Mouse (Mus musculus) hindbrain, embryonic 12.5 days (tissue): Measurements from ENCODE around the gene Epyc. TPM values are rescaled to one million over a fixed set of nuclear protein-coding genes. Genes with fewer than 3 reads are reported as not detected.
"Not testable (repeated sequence)": the region's sequence is repeated elsewhere in the genome, so short reads cannot be mapped to it uniquely, and the experiment has no call there.

ENCODE experiments used
- ATAC-seq: fragments of 200-750 bp; cut with Nextera tagmentation; 2 replicates; pipeline ENCODE4 v1.8.0; 2017; ENCODE audit warnings: moderate TSS enrichment; ENCODE audit not compliant: low FRiP score
- H3K27ac ChIP-seq: fragments of 300-500 bp; sonication (generic); 2 replicates; pipeline ENCODE4 v1.5.1; 2016; ENCODE audit warnings: mild to moderate bottlenecking
- H3K27me3 ChIP-seq: fragments of 300-500 bp; sonication (generic); 2 replicates; pipeline ENCODE4 v1.6.1; 2016; ENCODE audit warnings: mild to moderate bottlenecking
- H3K36me3 ChIP-seq: fragments of 300-500 bp; sonication (generic); 2 replicates; pipeline ENCODE4 v1.6.1; 2016; ENCODE audit warnings: mild to moderate bottlenecking
- H3K4me1 ChIP-seq: fragments of 300-500 bp; sonication (generic); 2 replicates; pipeline ENCODE4 v1.6.1; 2016
- H3K4me2 ChIP-seq: fragments of 300-500 bp; sonication (generic); replicated peaks from 2 replicates; pipeline ENCODE4 v1.6.1; 2016; ENCODE audit warnings: mild to moderate bottlenecking
- H3K4me3 ChIP-seq: fragments of 300-500 bp; sonication (generic); 2 replicates; pipeline ENCODE4 v1.5.1; 2016; ENCODE audit warnings: mild to moderate bottlenecking
- H3K9ac ChIP-seq: fragments of 300-500 bp; sonication (generic); 2 replicates; pipeline ENCODE4 v1.6.1; 2016; ENCODE audit warnings: mild to moderate bottlenecking, moderate library complexity
- H3K9me3 ChIP-seq: fragments of 300-500 bp; sonication (generic); replicated peaks from 2 replicates; pipeline ENCODE4 v1.6.1; 2016; ENCODE audit warnings: mild to moderate bottlenecking
- WGBS: fragments of 180-500 bp; shearing (Covaris S2); methylation state at CpG from one replicate; pipeline ENCODE4 v1.1.7; 2016; 5-methylcytosine and 5-hydroxymethylcytosine counted together
- polyA plus RNA-seq: library from polyadenylated mRNA; unstranded; fragments of >200 nt; fragmentation: Nextera tagmentation; extraction: Ambion mirVana; gene quantifications from 2 replicates; pipeline ENCODE4 v1.2.1, GENCODE M21; 2016

The Epyc gene
- polyA plus RNA-seq, 1 experiment from 2014 or later = 5.8 TPM

DNA sequence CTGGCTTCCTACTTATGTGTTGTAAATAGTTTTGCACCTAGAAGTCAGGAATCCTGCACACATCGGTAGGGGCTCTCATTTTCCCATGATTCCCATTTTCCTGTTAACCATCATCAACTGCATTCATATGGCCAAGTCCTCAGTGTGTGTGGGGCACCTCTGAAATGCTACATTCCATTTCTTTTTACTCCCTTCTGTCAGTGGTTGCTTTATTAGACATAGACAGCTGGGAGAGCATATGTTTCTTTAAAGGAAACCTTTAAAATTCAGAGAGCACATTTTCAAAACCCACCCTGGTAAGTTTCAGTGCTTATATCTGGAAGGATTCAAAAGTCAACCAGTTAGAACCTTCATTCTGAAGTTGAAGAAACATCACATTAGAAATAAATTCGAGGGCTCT is 74.2 kb downstream of the Epyc start:
- no peaks in the 10 kb centered on the region for H3K36me3 ChIP-seq
- no peak overlapping the region for H3K9ac ChIP-seq
- WGBS = 84% methylated on average over 2 of the region's 2 CpGs
- no peaks in the 10 kb centered on the region for H3K9me3 ChIP-seq
- H3K4me2 ChIP-seq = no peak overlapping the region
- no peak for ATAC-seq
- no peaks in the 10 kb centered on the region for H3K27me3 ChIP-seq
- H3K4me1 ChIP-seq = no peaks in the 10 kb centered on the region
- no peak overlapping the region for H3K4me3 ChIP-seq
- no peak overlapping the region for H3K27ac ChIP-seq

DNA sequence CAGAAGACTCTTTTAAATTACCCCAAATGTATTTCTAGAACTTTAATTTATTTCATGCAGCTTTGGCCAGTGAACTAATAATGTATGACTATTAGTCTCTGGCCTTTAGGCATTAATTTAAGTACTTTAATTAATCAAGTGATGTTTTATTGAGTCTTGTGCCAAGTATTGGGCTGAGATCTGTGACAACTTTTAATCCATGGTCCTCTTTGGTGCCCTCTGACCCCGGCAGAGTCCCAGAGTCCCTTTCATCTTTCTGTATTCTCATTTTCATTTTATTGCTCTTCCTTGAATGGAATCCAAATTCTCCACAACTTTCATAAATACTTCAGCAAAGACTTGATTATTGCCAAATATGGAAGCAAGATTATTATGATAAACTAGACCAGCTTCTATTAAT is 76.8 kb downstream of the Epyc start:
- Histone ChIP-seq H3K9me3 (no peaks in the 10 kb centered on the region), H3K4me1 (no peaks in the 10 kb centered on the region), H3K9ac (no peak overlapping the region), H3K4me3 (no peak overlapping the region), H3K4me2 (no peak overlapping the region), H3K36me3 (no peaks in the 10 kb centered on the region), H3K27ac (no peak overlapping the region), H3K27me3 (no peaks in the 10 kb centered on the region)
- ATAC-seq = no peak
- WGBS = 86% methylated on average over 1 of the region's 1 CpGs

DNA sequence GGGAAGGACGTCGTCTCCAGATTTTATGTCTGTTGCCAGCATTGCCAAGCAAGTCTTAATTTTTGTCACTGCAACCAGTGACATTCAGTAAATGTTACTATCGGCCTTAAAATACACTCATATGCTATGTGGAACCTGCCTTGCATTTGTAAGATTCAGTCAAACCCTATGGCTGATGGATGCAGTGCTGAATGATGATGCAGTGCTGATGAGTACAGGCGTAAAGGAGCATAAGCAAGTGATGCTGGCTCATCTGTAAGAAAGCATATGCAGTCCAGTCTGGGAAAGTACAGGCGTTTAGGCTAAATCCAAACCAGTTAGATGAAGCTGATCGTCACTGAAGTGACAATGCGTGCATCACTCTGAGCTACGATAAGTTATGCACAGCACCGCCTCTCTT is 78.8 kb downstream of the Epyc start:
- Histone ChIP-seq H3K4me3 (no peak overlapping the region), H3K36me3 (no peaks in the 10 kb centered on the region), H3K27ac (no peak overlapping the region), H3K4me2 (no peak overlapping the region), H3K9ac (no peak overlapping the region), H3K27me3 (no peaks in the 10 kb centered on the region), H3K4me1 (no peaks in the 10 kb centered on the region), H3K9me3 (no peaks in the 10 kb centered on the region)
- 96% methylated on average over 9 of the region's 9 CpGs for WGBS
- no peak for ATAC-seq

DNA sequence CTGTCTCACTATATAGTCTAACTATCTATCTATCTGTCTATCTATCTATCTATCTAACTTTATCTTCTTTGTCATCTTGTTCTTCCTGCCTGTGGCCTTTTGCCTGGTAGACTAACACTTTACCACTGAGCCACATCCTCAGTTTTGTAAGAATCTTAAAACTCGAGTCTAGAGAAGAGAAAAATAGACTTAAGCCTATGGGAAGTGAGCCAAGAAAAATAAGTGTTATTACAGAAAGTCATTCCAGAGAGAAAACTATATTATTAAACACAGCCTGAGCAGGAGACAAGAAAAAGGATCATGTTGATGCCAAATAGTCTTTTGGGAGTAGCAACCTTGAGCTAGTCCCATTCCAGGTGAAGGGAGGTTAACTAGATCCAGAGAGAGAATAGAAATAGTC is 82.1 kb downstream of the Epyc start:
- Histone ChIP-seq H3K36me3 (no peaks in the 10 kb centered on the region), H3K9ac (no peak overlapping the region), H3K4me3 (no peak overlapping the region), H3K27ac (no peak overlapping the region), H3K27me3 (no peaks in the 10 kb centered on the region), H3K4me2 (no peak overlapping the region), H3K4me1 (no peaks in the 10 kb centered on the region), H3K9me3 (no peaks in the 10 kb centered on the region)
- ATAC-seq = no peak
- WGBS = 60% methylated on average over 1 of the region's 1 CpGs

DNA sequence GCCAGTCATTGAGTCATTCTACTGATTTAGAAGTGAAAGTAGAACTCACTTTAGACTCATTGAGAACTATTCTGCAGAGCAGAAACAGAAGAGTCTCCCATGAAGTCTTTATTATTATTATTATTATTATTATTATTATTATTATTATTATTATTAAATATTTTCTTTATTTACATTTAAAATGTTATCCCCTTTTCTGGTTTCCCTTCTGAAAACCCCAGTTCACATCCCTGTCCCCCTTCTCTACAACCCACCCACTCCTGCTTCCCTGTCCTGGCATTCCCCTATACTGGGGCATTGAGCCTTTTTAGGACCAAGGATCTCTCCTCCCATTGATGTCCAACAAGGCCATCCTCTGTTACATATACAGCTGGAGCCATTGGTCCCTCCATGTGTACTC is 82.8 kb downstream of the Epyc start, which contains the start of gene C030005K15Rik:
TSS of gene C030005K15Rik (minus strand) at position 101 of the 400 bp plus-strand sequence.
- H3K4me2 ChIP-seq, H3K27me3 ChIP-seq, ATAC-seq, H3K9me3 ChIP-seq, H3K4me3 ChIP-seq, H3K27ac ChIP-seq, H3K9ac ChIP-seq, H3K36me3 ChIP-seq, H3K4me1 ChIP-seq: not testable (repeated sequence)

Other genes with a start within 250 kb of the Epyc start
- 46.4 and 55.7 TPM in 2 replicates for gene Dcn, start 164.5 kb upstream of the Epyc start, polyA plus RNA-seq
- gene Lum, start 78.9 kb upstream of the Epyc start, polyA plus RNA-seq = 121 and 153 TPM in 2 replicates
- gene Kera, start 37.2 kb upstream of the Epyc start, polyA plus RNA-seq = 0.21 and 0.61 TPM in 2 replicates
- 0.12 TPM in 1 of 2 replicates, not detected in the other for gene Ccer1, start 49.0 kb downstream of the Epyc start, polyA plus RNA-seq
- not detected in 2 replicates for gene C030005K15Rik, start 82.7 kb downstream of the Epyc start, polyA plus RNA-seq